Mouse (Mus musculus): ENCODE data around the gene Hc. TPM values are rescaled to one million over a fixed set of nuclear protein-coding genes. Genes with fewer than 3 reads are reported as not detected.

The Hc gene
- polyA plus RNA-seq, 1 experiment: not detected

- no peak for DNase-seq (ENCODE audit: low read depth)
Observed at GRCm38 (mm10) chr2:34978226-34978625, 83.0 kb downstream of the Hc start.

GRCm38 (mm10) chr2:34976945-34977658, 84.1 kb downstream of the Hc start:
- no peak for DNase-seq (ENCODE audit: low read depth)

- DNase-seq (ENCODE audit: low read depth): no peak
Observed at GRCm38 (mm10) chr2:34976447-34976846, 84.8 kb downstream of the Hc start.

GRCm38 (mm10) chr2:34973087-34973486, 88.2 kb downstream of the Hc start:
- DNase-seq (ENCODE audit: low read depth): no peak

GRCm38 (mm10) chr2:34971080-34971888, 90.0 kb downstream of the Hc start:
- DNase-seq (ENCODE audit: low read depth): no peak

- DNase-seq (ENCODE audit: low read depth): no peak
Observed at GRCm38 (mm10) chr2:34970092-34970750, 91.0 kb downstream of the Hc start.

- DNase-seq (ENCODE audit: low read depth): no peak
Observed at GRCm38 (mm10) chr2:34969166-34969565, 92.1 kb downstream of the Hc start.

- no peak for DNase-seq (ENCODE audit: low read depth)
Observed at GRCm38 (mm10) chr2:34966243-34966934, 94.8 kb downstream of the Hc start.

- no peak for DNase-seq (ENCODE audit: low read depth)
Observed at GRCm38 (mm10) chr2:34965806-34966205, 95.4 kb downstream of the Hc start.

- no peak for DNase-seq (ENCODE audit: low read depth)
Observed at GRCm38 (mm10) chr2:34965293-34965692, 95.9 kb downstream of the Hc start.

GRCm38 (mm10) chr2:34964651-34965050, 96.6 kb downstream of the Hc start:
- no peak for DNase-seq (ENCODE audit: low read depth)

- no peak for DNase-seq (ENCODE audit: low read depth)
Observed at GRCm38 (mm10) chr2:34964230-34964629, 97.0 kb downstream of the Hc start.

- no peak for DNase-seq (ENCODE audit: low read depth)
Observed at GRCm38 (mm10) chr2:34963371-34963956, 97.8 kb downstream of the Hc start.

GRCm38 (mm10) chr2:34962893-34963292, 98.3 kb downstream of the Hc start:
- no peak for DNase-seq (ENCODE audit: low read depth)

GRCm38 (mm10) chr2:34962211-34962610, 99.0 kb downstream of the Hc start:
- no peak for DNase-seq (ENCODE audit: low read depth)

GRCm38 (mm10) chr2:34961481-34962036, 99.7 kb downstream of the Hc start, which contains the start of gene Traf1:
TSS of gene Traf1 (minus strand) at chr2:34961772.
- DNase-seq (ENCODE audit: low read depth): no peak

GRCm38 (mm10) chr2:34960966-34961365, 100.3 kb downstream of the Hc start:
- no peak for DNase-seq (ENCODE audit: low read depth)

GRCm38 (mm10) chr2:34960466-34960865, 100.8 kb downstream of the Hc start:
- DNase-seq (ENCODE audit: low read depth): no peak

GRCm38 (mm10) chr2:34958582-34958981, 102.7 kb downstream of the Hc start:
- DNase-seq (ENCODE audit: low read depth): no peak

GRCm38 (mm10) chr2:34958036-34958435, 103.2 kb downstream of the Hc start:
- no peak for DNase-seq (ENCODE audit: low read depth)

- no peak for DNase-seq (ENCODE audit: low read depth)
Observed at GRCm38 (mm10) chr2:34957405-34957804, 103.8 kb downstream of the Hc start.
